Mouse (Mus musculus) layer of hippocampus, adult 9-10 months (tissue): ENCODE data around the gene Cpa4.

Experiments used
- DNase-seq: peaks from one replicate; pipeline ENCODE4 v3.0.0; 2022; ENCODE audit warnings: low spot score

The Cpa4 gene

DNA sequence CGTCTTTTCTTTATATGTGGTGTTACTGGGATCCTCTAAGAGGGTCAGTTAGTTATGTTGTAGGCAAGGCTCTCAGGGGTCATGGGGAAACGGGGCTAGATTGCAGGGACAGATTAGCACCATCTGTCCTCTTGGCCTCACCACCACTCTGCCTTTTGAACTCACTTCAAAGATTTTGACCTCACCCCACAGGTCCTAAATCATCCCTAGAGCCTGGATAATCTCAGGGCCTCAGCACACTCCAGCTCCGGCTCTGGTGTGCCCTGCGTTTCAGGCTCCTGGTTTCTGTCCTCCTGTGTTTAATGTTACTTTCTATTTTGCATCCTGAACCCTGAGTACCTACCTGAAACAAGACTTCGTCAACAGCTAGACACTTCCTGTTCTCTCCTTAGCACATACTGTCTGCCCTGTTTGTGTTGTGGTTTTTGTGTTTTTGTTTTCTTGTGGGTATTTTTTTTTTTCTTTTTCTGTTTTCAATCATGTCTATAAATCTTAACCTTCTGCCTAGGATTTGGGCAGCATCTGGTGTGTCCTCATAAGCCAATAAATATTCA is 23.8 kb downstream of the Cpa4 start:
- DNase-seq: no peak

DNA sequence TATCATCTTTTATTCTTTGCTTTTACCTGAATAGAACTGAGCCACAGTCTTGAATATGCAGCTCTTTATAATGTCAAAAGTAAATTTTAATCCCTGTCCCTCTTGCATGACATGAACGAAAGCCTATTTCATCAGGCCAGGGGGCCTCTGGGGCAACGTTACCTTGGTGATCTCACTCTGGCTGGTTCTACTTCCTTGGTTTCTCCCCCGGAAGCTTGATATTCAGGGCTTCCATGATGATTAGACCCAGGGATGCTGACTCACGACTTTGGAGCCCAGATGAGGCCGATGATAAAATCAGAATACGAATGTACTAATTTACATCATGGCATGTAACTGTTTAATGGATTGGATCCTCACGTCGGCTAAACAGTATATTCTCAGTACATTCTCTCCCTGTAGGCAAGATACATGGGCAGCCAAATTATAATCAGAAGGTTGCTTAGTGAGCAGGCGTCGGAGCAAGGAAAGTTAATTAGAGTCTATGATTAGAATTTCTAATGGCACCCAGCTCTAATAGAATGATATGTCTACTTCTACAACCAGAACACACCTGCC is 24.3 kb downstream of the Cpa4 start:
- no peak for DNase-seq

DNA sequence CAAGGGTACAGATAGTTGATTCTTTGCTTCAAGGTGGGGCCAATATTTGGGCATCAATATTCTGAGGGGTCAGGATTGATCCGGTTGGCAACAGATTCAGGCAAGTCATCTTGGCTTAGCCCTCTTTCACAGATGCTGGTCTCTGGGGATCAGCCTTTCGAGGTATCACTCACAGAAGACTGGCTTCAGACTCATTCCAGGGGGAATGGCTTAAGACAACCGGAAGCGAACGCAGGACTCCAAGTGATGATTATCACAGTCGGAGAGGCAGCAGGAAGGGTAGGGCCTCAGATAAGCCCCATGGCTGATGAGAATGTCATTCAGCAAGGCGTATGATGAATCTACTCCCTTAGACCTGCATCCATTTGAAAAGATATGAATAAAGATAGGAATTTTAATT is 26.2 kb downstream of the Cpa4 start:
- no peak for DNase-seq

DNA sequence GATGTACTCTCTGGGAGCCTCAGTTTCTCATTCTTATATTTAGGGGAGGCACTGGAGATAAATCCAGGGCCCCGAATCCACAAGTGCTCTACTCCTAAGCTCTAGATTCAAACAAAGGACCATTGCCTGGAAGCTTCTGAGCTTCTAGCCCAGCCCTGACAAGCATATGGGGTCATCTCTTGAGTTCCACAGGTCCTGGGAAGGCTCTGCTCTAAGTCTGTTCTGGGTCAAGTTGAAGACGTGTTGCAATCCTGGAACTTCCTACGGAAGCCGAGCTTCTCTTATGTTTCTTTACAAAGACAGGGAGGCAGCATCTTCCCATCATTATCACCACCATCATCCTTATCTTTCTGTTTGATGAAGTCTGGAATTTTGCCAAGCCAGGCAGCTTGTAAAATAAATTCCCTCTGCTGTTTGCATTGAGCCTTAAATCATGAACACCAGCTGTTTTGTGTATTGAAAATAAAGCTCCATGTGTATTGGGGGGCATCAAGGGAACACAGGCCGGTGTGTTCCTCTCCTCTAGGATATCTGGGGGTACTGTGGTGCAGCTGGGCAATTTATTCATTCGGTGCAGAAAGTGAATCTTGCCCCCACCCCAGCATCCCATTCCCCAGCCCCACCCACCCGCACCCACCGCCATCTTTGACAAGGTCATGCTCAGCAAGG is 28.2 kb downstream of the Cpa4 start:
- DNase-seq: no peak

DNA sequence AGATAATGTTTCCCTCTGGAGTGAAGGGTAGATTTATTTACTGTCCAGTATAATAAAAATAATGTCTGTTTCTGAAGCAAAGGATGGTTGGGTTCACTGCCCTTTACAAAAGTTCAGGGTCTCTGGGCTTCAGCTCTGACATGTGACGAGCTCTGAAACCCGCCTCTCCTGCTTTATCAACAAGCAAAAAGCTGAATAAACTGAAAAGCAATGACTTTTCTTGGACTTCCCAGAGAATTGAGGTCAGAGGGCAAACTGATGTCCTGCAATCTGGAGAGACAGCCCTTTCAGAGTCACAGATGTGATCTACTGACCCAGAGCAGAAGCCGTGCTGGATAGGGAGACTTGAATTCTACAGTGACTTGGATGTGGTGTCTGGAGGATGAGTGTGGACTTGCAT is 31.9 kb downstream of the Cpa4 start:
- DNase-seq: no peak

DNA sequence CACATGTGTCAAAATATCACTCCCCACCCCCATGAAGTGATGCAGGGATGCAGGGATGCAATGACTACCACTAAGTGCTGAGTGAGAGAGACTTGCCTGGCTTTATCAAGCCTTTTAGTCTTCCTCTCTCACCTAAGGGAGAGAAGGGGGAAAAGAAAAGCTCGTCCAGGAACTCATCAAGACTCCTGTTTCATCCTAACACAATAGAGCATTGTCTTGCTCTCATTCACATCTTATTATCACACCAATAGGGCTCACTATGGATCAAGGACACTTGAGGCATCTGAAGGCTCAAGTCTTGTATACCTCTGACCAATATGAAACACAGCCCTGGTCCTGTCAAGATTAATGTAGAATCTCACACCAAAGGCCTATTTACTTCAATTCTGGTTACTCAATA is 32.8 kb downstream of the Cpa4 start:
- no peak for DNase-seq

DNA sequence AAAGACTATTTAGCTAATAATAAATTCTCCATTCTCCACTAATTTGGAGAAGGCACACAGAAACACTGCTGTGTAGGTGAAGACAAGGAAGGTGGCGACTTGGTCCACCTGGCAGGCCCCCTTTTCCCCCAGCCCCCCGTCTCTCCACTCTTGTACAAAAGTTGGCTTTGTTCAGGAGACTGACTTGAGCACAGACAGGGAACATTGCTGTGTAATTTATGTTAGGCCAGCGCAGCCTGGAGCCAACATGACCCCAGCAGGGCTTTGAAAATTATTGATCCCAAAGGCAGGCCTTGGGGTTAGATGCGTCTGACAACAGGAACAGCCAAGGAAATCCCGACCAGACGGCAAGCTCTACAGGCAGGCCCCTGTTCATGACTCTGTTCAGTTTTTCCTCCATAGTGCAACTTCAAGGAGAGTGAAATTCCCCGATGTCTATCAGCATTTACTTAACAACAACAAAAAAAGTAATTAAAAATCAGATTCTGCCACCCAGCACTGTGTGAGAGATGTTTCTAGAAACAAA is 36.2 kb downstream of the Cpa4 start:
- DNase-seq: no peak

DNA sequence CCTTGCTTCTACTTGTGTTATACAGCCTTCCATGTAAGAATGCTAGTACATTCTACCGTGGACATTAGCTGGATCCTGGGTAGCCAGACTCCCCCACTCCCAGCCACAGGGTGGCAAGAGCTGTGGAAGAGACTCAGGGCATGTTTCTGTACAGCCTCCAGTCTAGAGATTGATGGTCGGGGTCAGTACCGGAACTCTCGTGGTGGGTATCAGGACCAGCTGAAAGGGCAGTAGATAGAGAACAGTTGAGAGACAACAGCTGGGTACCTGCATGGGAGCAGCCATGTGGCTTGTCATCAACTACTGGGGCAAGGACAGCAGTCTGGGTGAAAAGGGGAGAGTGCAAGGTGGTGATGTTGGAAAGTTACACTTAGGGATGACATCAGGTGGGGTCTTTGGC is 36.9 kb downstream of the Cpa4 start:
- DNase-seq: no peak

DNA sequence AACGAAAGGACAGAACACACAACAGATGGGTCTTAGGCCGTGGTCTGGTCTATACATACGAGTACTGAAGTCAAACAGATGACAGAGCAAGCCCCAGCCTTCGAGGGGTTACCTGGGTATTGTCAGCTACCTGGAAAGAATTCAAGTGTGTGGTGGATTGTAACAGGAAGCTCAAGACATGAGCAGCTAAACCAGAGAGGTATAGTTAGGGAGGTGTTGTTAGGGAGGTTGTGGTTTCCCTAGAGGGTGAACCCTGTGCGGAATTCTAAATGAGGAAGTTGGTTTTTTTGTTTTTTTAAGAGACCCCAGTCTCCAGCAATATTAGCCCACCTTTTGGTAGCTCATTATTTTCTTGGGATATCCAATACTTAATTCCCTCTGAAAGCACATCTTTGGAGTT is 37.5 kb downstream of the Cpa4 start:
- no peak for DNase-seq

DNA sequence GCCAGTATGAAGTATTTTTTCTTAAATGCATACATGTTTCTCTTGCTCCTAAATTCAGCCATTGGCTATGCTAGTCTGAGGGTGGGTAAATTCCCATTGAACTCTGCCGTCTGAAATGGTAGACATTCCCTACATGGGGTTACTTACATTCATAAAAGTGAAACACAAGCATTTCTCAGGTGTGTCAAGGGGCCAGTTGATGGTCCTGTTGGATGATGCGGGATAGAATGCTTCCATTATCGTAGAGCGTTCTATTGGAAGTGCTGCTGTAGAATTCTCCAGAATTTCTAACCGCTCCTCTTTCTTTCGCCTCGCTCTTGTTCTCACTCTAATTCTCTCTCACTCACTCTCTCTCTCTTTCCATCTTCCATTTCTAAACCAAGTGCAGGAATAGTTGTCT is 42.5 kb downstream of the Cpa4 start, which contains the start of gene Cpa5:
Cpa5 (plus strand) TSS at position 301 of the 400 bp plus-strand sequence.
- no peak for DNase-seq

DNA sequence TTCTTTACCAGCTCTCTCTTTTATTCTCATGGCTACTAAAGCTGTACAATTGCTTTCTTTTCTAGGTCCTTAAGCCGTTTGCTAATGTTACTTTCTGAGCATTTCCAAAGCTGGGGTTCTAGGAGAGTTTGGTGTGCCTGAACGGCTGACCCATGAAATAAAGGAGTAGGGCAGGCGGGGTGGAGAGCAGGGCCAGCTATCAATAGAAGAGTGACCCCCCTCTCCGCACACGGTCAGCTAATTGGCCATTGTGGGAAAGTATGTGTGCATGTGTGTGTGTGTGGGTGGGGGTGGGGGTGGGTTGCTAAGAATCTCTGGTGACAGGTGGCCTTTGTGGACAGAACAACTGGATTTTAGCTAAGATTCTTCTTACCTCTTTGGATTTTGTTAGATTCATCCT is 43.0 kb downstream of the Cpa4 start:
- no peak for DNase-seq

DNA sequence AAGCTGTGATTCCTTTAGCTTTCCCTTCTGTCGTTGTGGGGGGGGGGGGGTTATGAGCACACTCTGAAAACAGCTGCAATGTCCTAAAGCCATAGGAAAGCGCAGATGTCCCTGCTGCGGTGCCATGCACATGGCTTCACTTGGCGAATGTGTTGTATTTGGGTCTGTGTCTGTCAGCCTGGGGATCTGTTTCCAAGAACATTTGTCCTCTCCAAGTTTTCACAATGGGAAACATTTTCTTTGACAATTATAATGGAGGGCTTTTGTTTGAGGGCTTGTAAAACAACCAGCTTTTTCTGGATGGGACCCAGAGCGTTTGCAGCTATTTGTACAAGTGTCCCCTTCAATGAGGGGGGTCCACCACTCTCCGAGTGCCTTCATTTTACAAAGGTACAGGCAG is 46.1 kb downstream of the Cpa4 start:
- DNase-seq: no peak

DNA sequence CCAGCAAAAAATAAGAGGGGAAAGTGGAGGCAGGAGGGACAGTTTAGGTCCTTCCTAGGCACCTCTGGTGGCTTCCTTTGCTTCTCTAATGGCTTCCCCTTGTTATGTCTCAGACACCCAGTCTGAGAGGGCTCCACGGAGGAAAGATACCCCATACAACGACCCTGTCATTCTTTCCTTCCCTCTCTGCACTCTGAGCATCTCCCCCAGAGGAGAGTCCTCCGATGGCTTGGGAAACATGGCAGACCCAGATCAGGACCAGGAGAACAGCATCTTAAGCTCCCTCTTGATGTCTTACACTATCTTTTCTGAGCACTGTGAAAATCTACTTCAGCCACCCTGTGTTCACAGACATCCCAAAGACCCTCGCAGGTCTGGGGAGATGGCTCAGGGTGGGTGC is 47.6 kb downstream of the Cpa4 start:
- DNase-seq: no peak

DNA sequence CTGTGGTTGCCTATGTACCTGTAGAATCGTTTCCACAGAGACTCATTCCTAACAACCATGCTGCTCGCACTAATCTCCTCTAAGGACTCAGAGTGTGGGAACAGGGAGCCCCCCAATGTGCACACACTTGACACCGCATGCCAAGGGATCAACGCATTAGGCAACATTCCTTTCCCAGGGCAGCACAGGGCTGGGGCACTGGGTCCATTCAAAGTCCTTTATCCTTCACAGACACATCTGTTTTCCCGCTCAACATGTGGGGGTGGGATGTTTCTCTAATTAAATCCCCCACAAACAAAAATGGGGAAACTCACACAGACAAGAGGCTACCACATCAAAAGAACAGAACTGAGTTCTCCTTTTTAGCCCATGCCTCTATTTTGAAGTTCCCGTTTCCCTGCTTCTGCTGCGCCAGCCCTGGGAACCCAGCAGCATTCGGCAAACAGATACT is 48.3 kb downstream of the Cpa4 start:
- no peak for DNase-seq

DNA sequence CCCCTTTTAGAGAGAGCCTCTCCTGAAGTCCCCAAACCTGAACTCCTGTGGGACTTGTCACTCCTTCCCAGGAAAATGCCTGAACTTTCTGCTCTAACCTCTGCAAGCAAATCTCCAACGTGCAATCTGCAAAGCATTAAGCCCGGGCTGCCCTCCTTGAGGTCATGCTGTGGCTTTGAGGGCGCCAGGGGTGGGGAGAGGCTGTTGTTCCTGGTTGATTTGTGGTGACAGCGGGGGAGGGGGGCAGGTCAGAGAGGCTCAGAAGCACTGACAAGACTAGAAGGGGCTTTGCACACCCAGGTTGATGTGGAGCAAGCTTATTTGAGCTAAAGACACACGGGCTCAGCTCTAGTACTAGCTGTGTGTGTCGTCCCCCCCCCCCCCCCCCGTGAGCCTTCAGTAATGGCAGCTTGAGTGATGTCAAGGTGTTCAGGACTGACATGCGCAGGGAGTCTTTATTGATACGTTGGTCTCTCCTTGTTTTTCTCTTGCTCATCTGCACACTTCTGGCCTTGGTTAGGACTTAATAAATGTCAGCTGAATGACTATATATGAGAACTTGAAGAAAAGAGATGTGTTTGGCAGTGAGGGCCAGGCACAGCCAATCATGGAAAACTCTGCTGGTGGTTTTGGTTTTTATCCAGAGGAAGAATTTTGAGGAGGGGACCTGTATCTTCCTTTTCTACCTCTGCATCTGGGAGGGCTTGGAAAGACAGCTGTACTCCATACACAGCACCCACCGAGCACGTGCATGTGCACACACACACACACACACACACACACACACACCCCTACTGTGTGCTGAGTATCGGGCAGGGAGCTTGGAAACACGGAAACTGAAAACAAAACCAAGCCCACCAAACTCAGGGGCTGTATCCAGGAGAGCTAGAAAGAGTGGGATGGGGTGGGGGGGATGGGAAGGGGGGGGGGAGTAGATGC is 49.1 kb downstream of the Cpa4 start:
- no peak for DNase-seq

DNA sequence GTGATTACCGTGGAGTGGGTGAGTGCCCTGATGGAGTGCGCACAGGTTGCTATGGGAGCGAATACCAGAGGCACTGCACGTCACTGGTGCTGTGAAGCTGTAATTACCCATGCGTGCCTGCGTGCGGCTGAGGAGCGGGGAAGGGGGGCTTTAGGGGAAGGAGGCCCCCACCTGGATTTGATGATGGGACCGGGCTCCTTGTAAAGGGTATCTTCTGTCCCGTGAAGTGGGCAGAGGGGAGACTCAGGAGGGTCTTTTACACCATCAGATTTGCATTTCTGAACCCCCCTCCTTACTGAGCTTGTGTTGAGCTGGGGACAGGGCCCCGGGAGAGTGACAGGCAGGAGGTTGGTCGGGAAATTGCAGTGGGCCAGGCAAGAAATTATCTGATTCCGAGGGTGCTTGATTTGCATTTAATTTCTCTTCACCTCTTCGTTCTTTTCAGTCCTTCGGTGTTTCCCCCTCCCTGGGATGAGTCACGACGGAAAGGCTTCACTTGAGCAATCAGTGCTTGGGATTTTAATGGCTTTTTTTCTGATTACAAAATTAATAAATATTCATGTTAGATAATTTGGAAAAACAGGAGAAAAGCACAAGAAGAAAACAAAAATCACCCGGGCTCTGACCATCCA is 49.9 kb downstream of the Cpa4 start:
- DNase-seq: peak; percentile 24

DNA sequence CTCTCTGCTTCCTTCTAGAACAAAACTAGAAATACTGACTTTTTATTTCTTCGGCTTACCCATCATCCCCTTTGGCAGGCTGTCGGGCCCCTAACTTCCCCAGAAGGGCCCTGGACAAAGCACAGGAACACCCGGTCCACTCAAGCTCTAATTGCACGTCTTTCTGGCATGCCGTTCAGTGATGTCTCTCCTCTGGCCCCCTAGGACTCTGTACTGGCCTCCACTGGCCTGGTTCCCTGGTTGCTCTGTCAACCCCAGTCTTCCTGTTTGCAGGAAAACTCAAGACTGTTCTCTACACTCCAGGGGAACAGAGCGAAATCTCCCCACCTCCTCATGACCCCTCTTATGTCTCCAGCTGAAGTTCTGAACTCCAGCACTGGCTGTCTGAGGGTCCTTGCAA is 50.6 kb downstream of the Cpa4 start:
- DNase-seq: no peak

DNA sequence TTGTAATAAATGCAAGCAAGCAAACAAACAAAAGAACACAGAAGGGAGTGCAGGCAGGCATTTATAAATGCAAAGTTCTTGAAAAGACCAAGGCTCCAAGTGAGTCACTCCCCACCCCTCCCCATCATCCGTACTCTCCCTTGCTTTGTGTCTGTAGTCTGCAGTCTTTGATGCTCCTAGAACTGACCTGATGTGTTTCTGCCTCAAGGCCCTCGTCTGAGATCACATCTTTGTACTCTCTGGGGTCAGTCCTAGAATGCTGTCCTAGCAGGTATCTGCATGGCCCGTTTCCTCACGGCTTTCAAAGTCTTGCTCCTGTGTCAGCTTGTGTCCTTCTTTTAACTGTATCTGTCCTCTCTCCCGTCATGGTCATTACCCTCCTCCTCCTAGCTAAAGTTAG is 51.4 kb downstream of the Cpa4 start:
- no peak for DNase-seq

DNA sequence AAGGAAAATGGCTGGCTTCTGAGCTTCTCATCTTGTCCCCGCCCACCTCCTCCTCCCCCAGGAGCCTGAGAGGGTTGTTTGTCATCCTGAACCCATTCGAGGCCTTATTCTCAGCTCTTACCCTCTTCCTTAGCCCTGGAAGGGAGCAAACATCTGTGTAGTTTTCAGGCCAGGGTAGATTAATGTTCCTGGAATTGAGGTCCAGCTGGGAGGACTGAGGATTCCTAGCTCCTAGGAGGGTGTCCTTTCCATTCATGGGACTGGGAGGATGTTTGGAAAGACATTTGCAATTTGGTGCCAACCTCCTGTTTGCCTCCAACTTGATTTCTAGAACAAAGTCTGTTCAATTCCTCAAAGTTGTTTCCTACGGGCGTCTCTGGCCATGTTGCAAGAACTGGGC is 52.4 kb downstream of the Cpa4 start:
- no peak for DNase-seq

DNA sequence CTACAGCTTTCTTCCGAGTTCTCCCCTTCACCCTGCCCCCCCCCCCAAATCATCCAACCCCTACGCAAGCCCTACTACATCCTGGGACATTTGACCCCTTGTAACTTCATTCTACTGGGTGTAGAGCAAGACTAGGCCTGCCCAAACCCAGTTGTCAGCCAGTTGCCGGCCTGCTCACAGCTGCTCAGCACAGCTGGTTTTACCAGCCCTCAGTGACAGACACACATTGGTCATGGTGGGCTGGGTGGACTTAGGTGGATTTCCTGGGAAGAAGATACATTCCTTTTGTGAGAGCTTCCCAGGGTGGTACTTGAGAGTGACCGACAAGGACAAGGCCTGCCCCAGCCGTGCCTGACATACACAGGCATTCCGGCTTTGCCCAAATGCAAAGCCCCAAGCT is 52.8 kb downstream of the Cpa4 start:
- no peak for DNase-seq

DNA sequence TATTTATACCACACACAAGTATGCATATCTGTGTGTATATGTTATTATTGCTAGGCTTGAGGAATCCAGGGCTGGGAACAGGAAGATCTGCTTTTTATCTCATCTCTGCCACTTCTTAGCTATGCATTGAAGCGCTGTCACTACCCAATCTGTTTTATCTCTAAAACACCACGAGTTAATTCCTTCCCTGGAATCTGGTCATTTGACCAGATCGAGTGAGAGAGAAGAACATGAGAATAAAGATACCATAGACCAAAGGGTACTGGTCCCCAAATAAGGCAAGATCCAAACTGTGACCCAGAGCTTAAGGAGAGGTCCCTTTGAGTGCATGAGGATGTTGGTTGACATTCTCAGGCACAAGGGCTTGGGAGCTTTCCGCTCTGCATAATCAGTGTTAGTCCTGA is 53.8 kb downstream of the Cpa4 start:
- DNase-seq: no peak

DNA sequence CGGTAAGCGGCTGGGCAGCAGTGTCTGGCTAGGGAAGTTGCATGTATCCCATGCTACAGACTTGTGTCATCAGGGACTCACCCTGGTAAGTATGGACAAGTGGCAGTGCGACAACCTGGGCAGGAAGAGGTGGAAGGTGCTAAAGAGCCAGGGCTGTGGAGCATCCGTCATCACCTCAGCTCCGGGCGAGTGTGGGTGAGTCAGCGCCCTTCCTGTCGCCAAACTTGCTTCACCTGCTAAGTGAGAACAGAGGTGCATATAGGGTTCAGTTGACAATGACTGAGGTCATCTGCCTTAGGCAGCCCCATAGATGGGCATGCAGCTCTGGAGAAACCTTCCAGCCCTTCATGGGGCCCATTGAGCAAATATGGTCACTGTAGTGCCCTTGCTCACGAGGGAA is 56.6 kb downstream of the Cpa4 start:
- DNase-seq: no peak
